Mouse (Mus musculus) stomach, embryonic 16.5 days (tissue): ENCODE data around the gene Il2ra. TPM values are rescaled to one million over a fixed set of nuclear protein-coding genes. Genes with fewer than 3 reads are reported as not detected.

ENCODE experiments used
- ATAC-seq: fragments of 200-750 bp; cut with Nextera tagmentation; 2 replicates; pipeline ENCODE4 v1.8.0; 2017; ENCODE audit warnings: moderate number of reproducible peaks, moderate TSS enrichment; ENCODE audit not compliant: insufficient read depth, low FRiP score
- H3K27ac ChIP-seq: fragments of 300-500 bp; sonication (generic); 2 replicates; pipeline ENCODE4 v1.5.1; 2014; ENCODE audit warnings: low read length
- H3K27me3 ChIP-seq: fragments of 300-500 bp; sonication (generic); 2 replicates; pipeline ENCODE4 v1.6.1; 2014; ENCODE audit warnings: low read length, control low read depth, mixed read lengths; ENCODE audit not compliant: control insufficient read depth, insufficient read depth
- H3K36me3 ChIP-seq: fragments of 300-500 bp; sonication (generic); 2 replicates; pipeline ENCODE4 v1.6.1; 2014; ENCODE audit warnings: low read length; ENCODE audit not compliant: control insufficient read depth, insufficient read depth
- H3K4me1 ChIP-seq: fragments of 300-500 bp; sonication (generic); 2 replicates; pipeline ENCODE4 v1.6.1; 2014; ENCODE audit warnings: low read length, control low read depth, mixed read lengths; ENCODE audit not compliant: control insufficient read depth, insufficient read depth
- H3K4me2 ChIP-seq: fragments of 300-500 bp; sonication (generic); 2 replicates; pipeline ENCODE4 v1.6.1; 2014; ENCODE audit warnings: low read depth, low read length, mixed read lengths
- H3K4me3 ChIP-seq: fragments of 300-500 bp; sonication (generic); replicated peaks from 2 replicates; pipeline ENCODE4 v1.5.1; 2014; ENCODE audit warnings: mild to moderate bottlenecking, low read length
- H3K9ac ChIP-seq: fragments of 300-500 bp; sonication (generic); 2 replicates; pipeline ENCODE4 v1.6.1; 2014; ENCODE audit warnings: low read length
- H3K9me3 ChIP-seq: fragments of 300-500 bp; sonication (generic); replicated peaks from 2 replicates; pipeline ENCODE4 v1.6.1; 2016; ENCODE audit warnings: low read length, control low read depth; ENCODE audit not compliant: control insufficient read depth
- WGBS: fragments of 180-500 bp; shearing (Covaris S2); extraction: QIAGEN DNeasy Blood & Tissue Kit; methylation state at CpG from one replicate; pipeline ENCODE4 v1.1.7; 2014; 5-methylcytosine and 5-hydroxymethylcytosine counted together
- polyA plus RNA-seq: library from polyadenylated mRNA; unstranded; fragments of >200 nt; fragmentation: Nextera tagmentation; extraction: Ambion mirVana; gene quantifications from 2 replicates; pipeline ENCODE4 v1.2.1, GENCODE M21; 2015

Gene Il2ra
- polyA plus RNA-seq, 1 experiment from 2014 or later = not detected

DNA sequence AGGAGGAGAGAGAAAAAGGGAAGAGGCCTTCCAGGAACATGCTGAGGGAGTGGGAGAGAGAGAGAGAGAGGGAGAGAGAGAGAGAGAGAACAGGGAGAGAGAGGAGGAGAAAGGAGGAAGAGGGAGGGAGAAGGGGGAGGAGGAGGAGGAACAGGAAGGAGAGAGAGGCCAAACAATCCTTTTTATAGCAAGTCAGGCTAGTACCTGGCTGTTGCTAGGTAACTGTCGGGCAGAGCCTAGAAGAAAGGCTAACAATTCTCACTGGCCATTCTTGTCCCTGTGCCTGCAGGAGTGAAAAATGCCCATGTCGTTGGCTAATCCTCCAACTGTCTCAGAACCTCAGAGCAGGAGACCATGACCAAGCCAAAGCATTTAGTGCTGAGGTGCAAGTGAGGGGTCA, 16.7 kb downstream of the Il2ra start:
- Histone ChIP-seq H3K4me3 (no peak overlapping the region), H3K4me2 (no peak overlapping the region), H3K27ac (no peak overlapping the region), H3K27me3 (no peaks in the 10 kb centered on the region), H3K4me1 (no peaks in the 10 kb centered on the region), H3K9ac (no peak overlapping the region), H3K36me3 (no peaks in the 10 kb centered on the region), H3K9me3 (no peaks in the 10 kb centered on the region)
- WGBS = 39% methylated on average over 2 of the region's 2 CpGs
- ATAC-seq = no peak

DNA sequence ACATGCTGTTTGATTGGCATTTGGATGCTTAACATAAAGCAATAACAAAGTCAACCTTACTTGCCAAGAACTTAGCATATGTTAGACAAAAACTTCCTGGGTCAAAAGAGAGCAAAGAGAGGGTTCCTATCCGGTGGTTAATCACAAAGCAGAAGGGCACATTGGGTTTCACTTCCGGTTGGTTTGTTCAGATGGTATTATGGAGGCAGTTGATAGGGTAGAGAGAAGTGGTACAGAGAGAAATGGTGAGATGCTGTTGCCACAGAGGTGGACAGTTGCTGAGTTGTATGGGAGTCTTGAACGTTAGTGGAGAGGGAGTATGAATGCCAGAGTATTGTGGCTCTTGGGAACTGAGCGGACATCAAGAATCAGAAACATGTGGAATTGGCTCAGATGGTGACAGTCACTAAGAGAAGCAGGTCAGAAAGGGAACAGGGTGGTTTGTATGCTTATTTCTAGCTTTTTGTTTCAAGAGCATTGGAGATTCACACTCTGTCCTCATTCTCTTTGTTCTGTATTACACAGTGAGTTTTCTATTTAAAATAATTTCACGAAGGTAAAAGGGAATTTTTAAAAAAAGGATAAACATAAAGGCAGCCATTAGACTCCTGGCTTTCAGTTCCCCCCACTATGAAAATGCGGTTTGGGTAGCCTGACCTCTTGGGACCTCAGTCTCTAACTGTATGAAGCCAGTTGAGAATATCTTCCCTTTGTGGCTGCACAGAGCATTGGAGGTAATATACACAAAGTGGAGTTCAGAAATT, 19.7 kb downstream of the Il2ra start:
- WGBS = 82% methylated on average over 6 of the region's 6 CpGs
- H3K27ac ChIP-seq = no peak overlapping the region
- ATAC-seq = no peak
- H3K36me3 ChIP-seq = no peaks in the 10 kb centered on the region
- H3K27me3 ChIP-seq = no peaks in the 10 kb centered on the region
- H3K9ac ChIP-seq = no peak overlapping the region
- no peaks in the 10 kb centered on the region for H3K4me1 ChIP-seq
- no peaks in the 10 kb centered on the region for H3K9me3 ChIP-seq
- no peak overlapping the region for H3K4me3 ChIP-seq
- no peak overlapping the region for H3K4me2 ChIP-seq

DNA sequence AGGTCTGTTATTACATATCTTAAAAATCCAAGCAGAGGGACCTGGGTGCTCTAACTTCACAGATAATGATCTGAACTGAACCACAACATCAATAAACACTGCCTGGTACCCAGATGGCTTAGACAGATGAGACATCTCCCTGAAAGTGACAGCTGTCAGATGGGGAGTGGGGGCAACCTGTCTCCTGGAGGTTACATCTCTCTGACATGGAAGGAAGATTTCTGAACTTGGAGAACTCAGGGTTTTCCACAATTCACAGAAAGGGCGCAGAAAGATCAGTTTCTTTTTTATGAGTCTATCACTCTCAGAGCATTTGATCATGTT, 20.3 kb downstream of the Il2ra start:
- no peak overlapping the region for H3K4me2 ChIP-seq

DNA sequence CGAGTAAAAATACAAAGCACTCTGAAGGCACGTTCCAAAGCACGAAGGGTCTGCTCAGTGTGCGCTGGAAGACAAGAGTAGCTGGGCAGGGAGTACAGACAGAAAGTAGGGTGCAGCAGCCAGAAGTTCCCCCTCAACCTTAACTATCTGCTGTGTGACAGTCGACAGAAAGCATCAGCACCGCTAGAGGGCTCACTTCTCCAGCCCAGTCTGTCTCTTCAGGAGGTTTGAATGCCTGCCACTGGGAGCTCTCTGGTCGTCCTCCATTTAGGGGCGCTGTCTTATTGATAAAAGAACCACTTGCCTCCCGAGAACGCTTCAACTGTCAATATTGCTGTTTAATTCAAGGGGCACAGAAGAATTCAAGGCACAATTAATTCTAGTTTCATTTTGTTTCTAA, 21.4 kb downstream of the Il2ra start:
- Histone ChIP-seq H3K27me3 (no peaks in the 10 kb centered on the region), H3K9ac (no peak overlapping the region), H3K4me2 (peak overlapping the region; percentile 42), H3K27ac (no peak overlapping the region), H3K4me1 (no peaks in the 10 kb centered on the region), H3K9me3 (no peaks in the 10 kb centered on the region), H3K36me3 (no peaks in the 10 kb centered on the region), H3K4me3 (peak overlapping the region; percentile 7)
- 4% methylated on average over 10 of the region's 10 CpGs for WGBS
- ATAC-seq = no peak

More for the DNA sequence above, 20.3 kb downstream of the Il2ra start:
- WGBS = 90% methylated on average over 1 of the region's 1 CpGs
- ATAC-seq = no peak
- Histone ChIP-seq H3K27ac (no peak overlapping the region), H3K27me3 (no peaks in the 10 kb centered on the region), H3K9me3 (no peaks in the 10 kb centered on the region), H3K9ac (no peak overlapping the region), H3K4me1 (no peaks in the 10 kb centered on the region), H3K36me3 (no peaks in the 10 kb centered on the region), H3K4me3 (no peak overlapping the region)

DNA sequence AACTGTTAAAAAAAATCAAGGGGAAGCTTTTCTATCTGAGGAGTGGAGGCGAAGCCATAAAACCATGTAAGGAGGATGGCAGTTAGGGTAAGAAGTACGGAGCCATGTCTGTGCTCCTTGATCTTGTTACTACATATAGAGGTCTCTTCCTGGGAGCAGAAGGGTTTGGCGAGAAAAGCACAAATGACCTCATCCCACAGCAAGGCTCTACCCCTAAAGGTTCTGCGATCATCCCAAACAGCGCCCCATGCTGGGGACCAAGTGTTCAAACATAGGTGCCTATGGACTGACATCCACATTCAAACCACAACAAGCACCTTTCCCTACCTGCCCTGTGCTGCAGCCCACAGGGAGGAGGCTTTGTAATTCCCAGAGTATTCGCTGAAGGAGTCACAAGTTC, 21.8 kb downstream of the Il2ra start:
- H3K36me3 ChIP-seq = no peaks in the 10 kb centered on the region
- no peaks in the 10 kb centered on the region for H3K4me1 ChIP-seq
- no peak for ATAC-seq
- H3K27ac ChIP-seq = no peak overlapping the region
- H3K9me3 ChIP-seq = no peaks in the 10 kb centered on the region
- H3K27me3 ChIP-seq = no peaks in the 10 kb centered on the region
- H3K4me3 ChIP-seq = peak overlapping the region; percentile 7
- WGBS = 41% methylated on average over 6 of the region's 6 CpGs
- H3K9ac ChIP-seq = no peak overlapping the region
- H3K4me2 ChIP-seq = peak overlapping the region; percentile 42

DNA sequence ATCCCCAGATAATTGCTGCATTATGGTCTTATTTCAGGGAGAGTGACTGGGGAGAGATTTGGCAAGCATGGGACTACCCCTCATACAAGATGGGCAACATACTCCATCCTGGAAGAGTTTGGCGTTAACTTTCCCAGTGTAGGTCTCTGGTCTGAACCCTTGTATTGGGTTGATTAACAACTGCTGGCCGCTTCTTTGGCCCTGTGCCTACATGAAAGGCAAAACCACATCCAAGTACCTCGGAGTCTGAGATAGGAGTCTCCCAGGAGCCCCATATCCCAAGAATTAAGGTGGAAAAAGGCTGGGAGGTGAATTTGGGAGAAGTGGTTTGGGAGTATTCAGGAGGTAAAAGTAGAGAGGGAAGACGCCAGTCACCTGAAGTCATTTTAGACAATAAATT, 22.2 kb downstream of the Il2ra start:
- no peak for ATAC-seq
- H3K27ac ChIP-seq = no peak overlapping the region

DNA sequence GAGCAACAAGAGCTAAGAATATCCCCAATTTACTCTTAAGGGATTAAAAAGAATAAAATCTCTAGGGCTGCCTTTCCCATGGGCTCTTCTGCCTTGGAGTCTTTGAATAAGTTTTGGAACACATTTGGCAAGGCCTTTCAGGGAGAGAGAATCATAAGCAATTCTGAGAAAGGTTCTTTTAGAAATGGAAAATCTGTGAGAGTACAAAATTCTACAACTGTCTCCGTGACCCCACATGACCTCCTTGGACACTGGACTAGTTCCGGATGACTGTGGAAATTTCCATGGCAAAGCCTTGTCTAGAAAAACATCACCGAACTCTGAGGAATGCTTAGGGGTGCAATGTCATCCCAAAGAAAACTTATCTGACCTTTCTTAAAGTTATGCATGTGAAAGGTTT, 22.7 kb downstream of the Il2ra start:
- WGBS = 89% methylated on average over 3 of the region's 3 CpGs
- H3K27ac ChIP-seq = no peak overlapping the region
- no peak for ATAC-seq

More for the DNA sequence above, 22.2 kb downstream of the Il2ra start:
- no peaks in the 10 kb centered on the region for H3K9me3 ChIP-seq
- no peaks in the 10 kb centered on the region for H3K27me3 ChIP-seq
- H3K4me2 ChIP-seq = no peak overlapping the region
- no peak overlapping the region for H3K9ac ChIP-seq
- H3K4me1 ChIP-seq = no peaks in the 10 kb centered on the region
- no peak overlapping the region for H3K4me3 ChIP-seq
- no peaks in the 10 kb centered on the region for H3K36me3 ChIP-seq
- WGBS = 76% methylated on average over 4 of the region's 4 CpGs

DNA sequence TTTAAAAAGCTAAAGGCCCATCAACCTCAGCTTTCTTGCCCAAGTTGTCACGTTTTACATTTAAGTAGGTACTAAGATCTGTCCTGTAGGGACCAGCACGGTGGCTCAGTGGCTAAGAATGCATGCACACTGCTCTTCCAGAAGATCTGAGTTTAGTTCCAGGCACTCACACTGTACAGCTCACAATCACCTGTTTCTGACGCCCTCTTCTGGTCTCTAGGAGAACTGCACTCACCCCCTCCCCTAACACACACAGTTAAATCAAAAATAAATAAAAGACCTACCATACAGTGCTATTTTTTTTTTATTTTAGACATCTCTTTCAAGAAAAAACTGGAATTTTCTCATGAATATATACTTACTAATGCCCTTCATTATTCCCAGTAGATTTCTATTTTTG, 29.5 kb downstream of the Il2ra start:
- no peak for ATAC-seq
- WGBS = 24% methylated on average over 3 of the region's 3 CpGs
- no peak overlapping the region for H3K4me3 ChIP-seq

More for the DNA sequence above, 22.7 kb downstream of the Il2ra start:
- no peaks in the 10 kb centered on the region for H3K27me3 ChIP-seq
- H3K9me3 ChIP-seq = no peaks in the 10 kb centered on the region
- H3K4me2 ChIP-seq = no peak overlapping the region
- no peak overlapping the region for H3K4me3 ChIP-seq
- no peak overlapping the region for H3K9ac ChIP-seq
- H3K4me1 ChIP-seq = no peaks in the 10 kb centered on the region
- no peaks in the 10 kb centered on the region for H3K36me3 ChIP-seq

DNA sequence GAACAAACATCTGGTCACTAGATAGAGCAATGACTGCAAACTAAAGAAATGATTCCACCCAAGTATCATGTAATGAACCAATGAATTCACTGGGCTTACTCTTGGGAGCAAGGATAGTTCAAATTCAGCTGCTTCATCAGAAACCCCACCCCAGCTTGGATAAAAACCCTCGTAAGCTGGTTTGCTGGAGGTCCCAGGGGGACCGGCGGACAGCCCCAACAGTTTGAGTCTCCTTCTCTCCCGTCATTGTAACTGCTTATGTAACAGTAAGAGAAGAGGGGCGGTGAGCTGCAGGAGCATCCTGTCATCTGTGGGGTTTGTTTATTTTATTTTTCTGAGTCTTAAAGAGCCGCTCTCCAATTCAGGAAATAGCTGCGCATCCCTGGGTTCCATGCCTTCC, 37.0 kb downstream of the Il2ra start:
- Histone ChIP-seq H3K4me3 (no peak overlapping the region), H3K36me3 (no peaks in the 10 kb centered on the region), H3K9me3 (no peaks in the 10 kb centered on the region), H3K9ac (no peak overlapping the region), H3K4me1 (no peaks in the 10 kb centered on the region), H3K27me3 (no peaks in the 10 kb centered on the region), H3K4me2 (no peak overlapping the region), H3K27ac (no peak overlapping the region)
- 49% methylated on average over 7 of the region's 7 CpGs for WGBS
- no peak for ATAC-seq

More for the DNA sequence above, 29.5 kb downstream of the Il2ra start:
- Histone ChIP-seq H3K27me3 (no peaks in the 10 kb centered on the region), H3K4me2 (no peak overlapping the region), H3K9ac (no peak overlapping the region), H3K4me1 (no peaks in the 10 kb centered on the region), H3K27ac (no peak overlapping the region), H3K36me3 (no peaks in the 10 kb centered on the region), H3K9me3 (no peaks in the 10 kb centered on the region)
